17 mouse cellular contexts compared by ENCODE assay signal in the genomic region with DNA sequence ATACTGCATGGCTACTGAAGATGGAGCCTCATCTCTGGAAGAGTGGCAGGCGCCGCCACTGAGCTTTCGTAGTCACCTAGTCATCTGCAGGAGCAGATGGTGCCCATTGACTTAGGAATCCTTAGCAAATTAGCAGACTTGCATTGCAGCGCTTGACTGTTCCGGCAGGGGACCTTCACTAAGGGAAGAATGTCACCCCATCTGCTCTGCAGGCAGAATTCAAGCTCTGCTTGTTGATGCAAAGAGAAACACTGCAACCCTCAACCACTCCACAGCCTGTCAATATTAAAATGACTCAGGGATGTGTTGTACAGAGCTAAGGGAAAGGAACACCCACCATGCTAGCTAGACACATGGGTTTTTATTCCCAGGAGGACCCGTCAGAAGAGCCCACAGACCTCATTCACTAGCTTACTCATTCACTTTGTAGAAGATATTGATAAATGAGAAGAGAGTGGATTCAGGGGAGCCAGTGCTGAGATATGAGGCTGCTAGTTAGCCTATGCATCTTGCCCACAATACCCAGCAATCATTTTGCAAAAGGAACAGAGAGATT.
DNase-seq lines count a peak whose midpoint lies in the region; ATAC-seq and TF ChIP-seq lines count a peak whose summit lies in the region.
"Had no signal": no experiment of that assay in that cellular context is flagged by ENCODE, and none has a peak within 500 bp of the region (broad histone marks: within the 10 kb centered on the region; RNA-seq: fewer than 3 reads in every experiment).

No protein-coding gene starts in this region.

- no peaks in the 10 kb centered on the region for H3K36me3 ChIP-seq in embryonic facial prominence, embryonic 14.5 days (ENCODE audit: control insufficient read depth, insufficient read depth, low read length)
- no peaks in the 10 kb centered on the region for H3K36me3 ChIP-seq in embryonic facial prominence, embryonic 10.5 days (replicated peaks)
- no peaks in the 10 kb centered on the region for H3K36me3 ChIP-seq in liver, postnatal 0 days (replicated peaks; ENCODE audit: insufficient read depth, low read length)
- H3K36me3 ChIP-seq: heart, embryonic 12.5 days; neural tube, embryonic 13.5 days had no signal

- H3K4me1 ChIP-seq in embryonic facial prominence, embryonic 14.5 days (ENCODE audit: control insufficient read depth, insufficient read depth, low read length), result no peaks in the 10 kb centered on the region
- no peaks in the 10 kb centered on the region for H3K4me1 ChIP-seq in embryonic facial prominence, embryonic 10.5 days
- H3K4me1 ChIP-seq in liver, postnatal 0 days (ENCODE audit: insufficient read depth), result no peaks in the 10 kb centered on the region
- H3K4me1 ChIP-seq: heart, embryonic 12.5 days; neural tube, embryonic 13.5 days had no signal

- ATAC-seq in embryonic facial prominence, embryonic 14.5 days (ENCODE audit: low read depth), result no peak
- ATAC-seq in liver, postnatal 0 days, result no peak
- ATAC-seq: inflammation-experienced regulatory T-cells, adult 6 months had no signal

- WGBS in embryonic facial prominence, embryonic 14.5 days, result 69% methylated on average over 6 of the region's 6 CpGs
- 89% methylated on average over 6 of the region's 6 CpGs for WGBS in embryonic facial prominence, embryonic 10.5 days
- WGBS in liver, postnatal 0 days (ENCODE audit: insufficient replicate concordance), result 78% methylated on average over 6 of the region's 6 CpGs

- TF ChIP-seq CTCF in liver, postnatal 0 days (IDR thresholded peaks at IDR 0.05; ENCODE audit: low read depth), result no peak

- DNase-seq in embryonic facial prominence, embryonic 14.5 days (ENCODE audit: low spot score), result peak; percentile 35
- no peak for DNase-seq in embryonic facial prominence, embryonic 10.5 days (ENCODE audit: low spot score)
- DNase-seq in left cerebral cortex, postnatal 14 days (ENCODE audit: low spot score in 2 of 2), result peak; percentile 5 to 32
- DNase-seq in left cerebral cortex, postnatal 36 days (ENCODE audit: low spot score in 2 of 2), result no peak
- DNase-seq in layer of hippocampus, adult 9-10 months (ENCODE audit: low spot score), result peak; percentile 20
- peak; percentile 10 for DNase-seq in right cerebral cortex, postnatal 14 days
- no peak for DNase-seq in liver, postnatal 0 days
- DNase-seq in adipocyte (ENCODE audit: low spot score), result no peak
- DNase-seq: cerebellum, adult 8-10 months; heart, postnatal 36 days; kidney, adult 9 months; thymus, postnatal 36 days had no signal

- H3K9me3 ChIP-seq in embryonic facial prominence, embryonic 14.5 days (ENCODE audit: control insufficient read depth, low read length), result no peaks in the 10 kb centered on the region
- H3K9me3 ChIP-seq in embryonic facial prominence, embryonic 10.5 days, result no peaks in the 10 kb centered on the region
- no peaks in the 10 kb centered on the region for H3K9me3 ChIP-seq in liver, postnatal 0 days (ENCODE audit: low read length)
- H3K9me3 ChIP-seq: heart, embryonic 12.5 days; neural tube, embryonic 13.5 days had no signal

- no peak overlapping the region for H3K4me2 ChIP-seq in embryonic facial prominence, embryonic 14.5 days (ENCODE audit: low read depth, low read length)
- no peak overlapping the region for H3K4me2 ChIP-seq in liver, postnatal 0 days (ENCODE audit: low read depth, low read length)
- H3K4me2 ChIP-seq: heart, embryonic 12.5 days; liver, embryonic 11.5 days; neural tube, embryonic 13.5 days had no signal

- TF ChIP-seq EP300 in liver, postnatal 0 days (IDR thresholded peaks at IDR 0.05; ENCODE audit: low read depth), result no peak

- no peak overlapping the region for H3K9ac ChIP-seq in embryonic facial prominence, embryonic 14.5 days (ENCODE audit: low read depth, low read length)
- no peak overlapping the region for H3K9ac ChIP-seq in liver, postnatal 0 days (replicated peaks)
- H3K9ac ChIP-seq: heart, embryonic 12.5 days; neural tube, embryonic 13.5 days had no signal

- no peak overlapping the region for H3K27ac ChIP-seq in embryonic facial prominence, embryonic 14.5 days (replicated peaks; ENCODE audit: low read depth, low read length)
- H3K27ac ChIP-seq in embryonic facial prominence, embryonic 10.5 days (replicated peaks), result no peak overlapping the region
- no peak overlapping the region for H3K27ac ChIP-seq in liver, postnatal 0 days (ENCODE audit: low read depth)
- H3K27ac ChIP-seq: neural tube, embryonic 13.5 days; stomach, postnatal 0 days had no signal

- no peak overlapping the region for H3K4me3 ChIP-seq in embryonic facial prominence, embryonic 14.5 days (ENCODE audit: low read depth, low read length)
- no peak overlapping the region for H3K4me3 ChIP-seq in embryonic facial prominence, embryonic 10.5 days
- no peak overlapping the region for H3K4me3 ChIP-seq in liver, postnatal 0 days (ENCODE audit: low read depth, low read length)
- H3K4me3 ChIP-seq: heart, embryonic 12.5 days; neural tube, embryonic 13.5 days had no signal

- H3K27me3 ChIP-seq in embryonic facial prominence, embryonic 14.5 days (replicated peaks; ENCODE audit: control insufficient read depth, insufficient read depth, low read length), result no peaks in the 10 kb centered on the region
- H3K27me3 ChIP-seq in embryonic facial prominence, embryonic 10.5 days (replicated peaks; ENCODE audit: low read depth, poor library complexity, severe bottlenecking), result no peaks in the 10 kb centered on the region
- no peaks in the 10 kb centered on the region for H3K27me3 ChIP-seq in liver, postnatal 0 days (ENCODE audit: insufficient read depth, low read length)
- H3K27me3 ChIP-seq: heart, embryonic 12.5 days; neural tube, embryonic 13.5 days had no signal

- intact Hi-C loops in left cerebral cortex, postnatal 14 days (cut with DNase I), result no loop called here
- intact Hi-C loops in left cerebral cortex, postnatal 36 days (cut with DNase I), result no loop called here

Comparison
In these comparisons a context has a peak if more than half of its experiments do, and no peak if none do; other contexts are left out.
1. DNase-seq: peak in embryonic facial prominence, embryonic 14.5 days (single experiment), left cerebral cortex, postnatal 14 days (2 of 2), layer of hippocampus, adult 9-10 months (single experiment) and right cerebral cortex, postnatal 14 days (single experiment); none in embryonic facial prominence, embryonic 10.5 days (single experiment), left cerebral cortex, postnatal 36 days (0 of 2), liver, postnatal 0 days (single experiment) and adipocyte (single experiment).